ENCODE assay signal across 14 mouse cellular contexts in the genomic region with DNA sequence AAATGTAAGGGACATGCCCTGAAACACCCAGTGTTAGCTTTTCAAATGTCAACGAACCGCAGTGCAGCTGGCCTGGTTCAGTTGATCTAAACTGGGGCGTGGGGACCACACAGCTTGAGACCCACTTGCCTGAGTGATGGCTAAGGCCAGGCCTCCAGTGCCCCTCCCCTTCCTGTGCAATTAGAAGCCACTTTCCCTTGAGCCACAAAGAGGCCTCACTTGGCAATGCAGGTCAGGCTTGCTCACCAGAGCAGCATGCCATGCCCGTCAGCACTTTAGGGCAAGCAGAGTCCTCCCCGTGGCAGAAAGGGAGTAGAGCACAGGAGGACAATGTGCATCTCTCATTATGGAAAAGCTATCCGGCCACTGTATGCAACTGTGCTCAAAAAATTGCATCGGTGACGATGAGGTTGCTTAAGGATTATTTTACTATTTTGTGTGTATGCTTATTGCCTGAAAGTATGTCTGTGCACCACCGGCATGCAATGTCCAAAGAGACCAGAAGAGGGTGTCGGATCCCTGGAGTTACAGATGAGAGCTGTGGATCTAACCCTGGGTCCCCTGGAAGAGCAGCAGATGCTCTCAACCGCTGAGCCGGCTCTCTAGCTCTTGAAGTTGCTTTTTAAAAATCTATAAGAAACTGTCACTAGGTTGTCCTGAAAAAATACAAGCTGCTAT.
A peak's percentile ranks its signal among the peaks of the same experiment; 100 is the strongest.
DNase-seq lines count a peak whose midpoint lies in the region; ATAC-seq and TF ChIP-seq lines count a peak whose summit lies in the region.
"Had no signal": no experiment of that assay in that cellular context is flagged by ENCODE, and none has a peak within 500 bp of the region (broad histone marks: within the 10 kb centered on the region; RNA-seq: fewer than 3 reads in every experiment).

No protein-coding gene starts in this region.

- DNase-seq in kidney, postnatal 0 days (ENCODE audit: low spot score): no peak
- DNase-seq in kidney, postnatal 10 days: no peak
- DNase-seq in thymus, postnatal 4 days: peak; percentile 32
- no peak for DNase-seq in thymus, adult 2 months
- DNase-seq in ZHBTc4 (ENCODE audit: low read depth, low spot score): peak; percentile 56
- no peak for DNase-seq in heart, postnatal 36 days
- no peak for DNase-seq in ovary, postnatal 10 days (ENCODE audit: low spot score)
- DNase-seq: adrenal gland, adult 2 months; cerebellum, postnatal 36 days; gastrocnemius, postnatal 25 days; lung, postnatal 36 days had no signal

- TF ChIP-seq CTCF in kidney, postnatal 0 days (IDR thresholded peaks at IDR 0.05; ENCODE audit: low read depth): peak; percentile 18; the same call in 1 of the 2 replicates
- TF ChIP-seq CTCF in thymus, adult 2 months (IDR thresholded peaks at IDR 0.05; ENCODE audit: borderline replicate concordance, control insufficient read depth, extremely low read depth, insufficient read depth, low read length, poor library complexity): no peak

- no peaks in the 10 kb centered on the region for H3K9me3 ChIP-seq in kidney, postnatal 0 days (replicated peaks; ENCODE audit: low read length)
- H3K9me3 ChIP-seq: heart, embryonic 15.5 days had no signal

- H3K4me1 ChIP-seq in kidney, postnatal 0 days (replicated peaks; ENCODE audit: insufficient read depth, low read length): no peaks in the 10 kb centered on the region
- H3K4me1 ChIP-seq in thymus, adult 2 months (replicated peaks; ENCODE audit: control insufficient read depth, insufficient read depth, low read length): no peaks in the 10 kb centered on the region
- H3K4me1 ChIP-seq: heart, embryonic 15.5 days had no signal

- intact Hi-C loops in heart, postnatal 36 days (cut with DNase I): no loop called here

- ATAC-seq in kidney, postnatal 0 days (replicated peaks; ENCODE audit: low FRiP score, low read depth): no peak
- ATAC-seq: forebrain, embryonic 16.5 days had no signal

- no peak overlapping the region for H3K27ac ChIP-seq in kidney, postnatal 0 days
- no peak overlapping the region for H3K27ac ChIP-seq in thymus, adult 2 months (ENCODE audit: control insufficient read depth, insufficient read depth, low read length)
- H3K27ac ChIP-seq: heart, embryonic 15.5 days had no signal

- H3K4me3 ChIP-seq in kidney, postnatal 0 days (replicated peaks; ENCODE audit: low read depth, low read length): no peak overlapping the region
- no peak overlapping the region for H3K4me3 ChIP-seq in thymus, adult 2 months (ENCODE audit: control insufficient read depth, insufficient read depth, low read length)
- H3K4me3 ChIP-seq: heart, embryonic 15.5 days had no signal

- TF ChIP-seq POLR2A in thymus, adult 2 months (IDR thresholded peaks at IDR 0.05; ENCODE audit: control insufficient read depth, extremely low read depth, insufficient read depth, low read length, poor library complexity): no peak

- WGBS in kidney, postnatal 0 days: 76% methylated on average over 12 of the region's 12 CpGs
- WGBS in thymus, adult 2 months: 92% methylated on average over 12 of the region's 12 CpGs

- no peak overlapping the region for H3K9ac ChIP-seq in kidney, postnatal 0 days (ENCODE audit: low read depth, low read length)
- H3K9ac ChIP-seq: heart, embryonic 15.5 days had no signal

- no peaks in the 10 kb centered on the region for H3K36me3 ChIP-seq in kidney, postnatal 0 days (ENCODE audit: insufficient read depth, low read length)
- H3K36me3 ChIP-seq in thymus, adult 2 months (ENCODE audit: control insufficient read depth, insufficient read depth, low read length): no peaks in the 10 kb centered on the region
- H3K36me3 ChIP-seq: heart, embryonic 15.5 days had no signal

- H3K27me3 ChIP-seq in kidney, postnatal 0 days (ENCODE audit: insufficient read depth, low read length): no peaks in the 10 kb centered on the region
- H3K27me3 ChIP-seq in thymus, adult 2 months (ENCODE audit: control insufficient read depth, insufficient read depth, low read length): no peaks in the 10 kb centered on the region
- H3K27me3 ChIP-seq: heart, embryonic 15.5 days had no signal

- H3K4me2 ChIP-seq in kidney, postnatal 0 days (ENCODE audit: low read length): no peak overlapping the region
- H3K4me2 ChIP-seq: heart, embryonic 15.5 days; liver, embryonic 11.5 days had no signal

Comparison
In these comparisons a context has a peak if more than half of its experiments do, and no peak if none do; other contexts are left out.
1. DNase-seq: peak in thymus, postnatal 4 days (single experiment) and ZHBTc4 (single experiment); none in kidney, postnatal 0 days (single experiment), kidney, postnatal 10 days (single experiment), thymus, adult 2 months (single experiment), heart, postnatal 36 days (0 of 2) and ovary, postnatal 10 days (single experiment).